Mouse (Mus musculus): Measurements from ENCODE around the gene Myo9a. TPM values are rescaled to one million over a fixed set of nuclear protein-coding genes. Genes with fewer than 3 reads are reported as not detected.

The Myo9a gene
- total and polyA plus RNA-seq, 3 experiments = 3.3 to 131 (median 4.5) TPM

DNA sequence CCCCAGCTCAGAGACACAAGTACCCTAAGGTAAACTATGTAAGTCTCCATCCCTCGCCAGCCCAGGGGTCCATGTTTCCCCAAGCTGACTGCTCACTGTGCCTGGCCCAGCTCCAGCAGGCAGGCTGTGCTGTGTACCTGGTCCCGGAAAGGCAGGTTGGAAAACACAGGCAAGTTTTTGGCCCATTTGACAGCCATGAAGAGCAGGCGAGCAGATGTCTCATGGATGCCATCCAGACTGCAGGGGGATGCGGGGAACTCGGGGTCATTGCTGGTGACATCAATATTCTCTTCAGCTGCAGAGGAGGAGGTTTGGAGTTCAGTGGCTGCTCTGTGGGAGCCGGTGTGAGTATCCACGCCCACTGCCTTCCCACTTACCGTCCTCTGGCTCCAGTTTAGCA is 197.5 kb downstream of the Myo9a start:
- no peaks in the 10 kb centered on the region for H3K36me3 ChIP-seq (ENCODE audit: control insufficient read depth in 1 of 2, insufficient read depth in 2 of 2, low read length in 2 of 2)
- TF ChIP-seq MEF2A (IDR thresholded peaks at IDR 0.05; ENCODE audit: extremely low read depth, insufficient replicate concordance, low read depth, low read length, poor library complexity, severe bottlenecking) = no peak
- no peak for TF ChIP-seq MYB (IDR thresholded peaks at IDR 0.05; ENCODE audit: low read depth, low read length)
- TF ChIP-seq GABPA (IDR thresholded peaks at IDR 0.05; ENCODE audit: low read depth, low read length) = no peak
- no peak for TF ChIP-seq GATA1 (IDR thresholded peaks at IDR 0.05; ENCODE audit: low read depth, low read length)
- TF ChIP-seq MYC (IDR thresholded peaks at IDR 0.05; ENCODE audit: low read depth, low read length) = no peak
- TF ChIP-seq SMC3 (IDR thresholded peaks at IDR 0.05; ENCODE audit: low read depth, low read length) = no peak

DNA sequence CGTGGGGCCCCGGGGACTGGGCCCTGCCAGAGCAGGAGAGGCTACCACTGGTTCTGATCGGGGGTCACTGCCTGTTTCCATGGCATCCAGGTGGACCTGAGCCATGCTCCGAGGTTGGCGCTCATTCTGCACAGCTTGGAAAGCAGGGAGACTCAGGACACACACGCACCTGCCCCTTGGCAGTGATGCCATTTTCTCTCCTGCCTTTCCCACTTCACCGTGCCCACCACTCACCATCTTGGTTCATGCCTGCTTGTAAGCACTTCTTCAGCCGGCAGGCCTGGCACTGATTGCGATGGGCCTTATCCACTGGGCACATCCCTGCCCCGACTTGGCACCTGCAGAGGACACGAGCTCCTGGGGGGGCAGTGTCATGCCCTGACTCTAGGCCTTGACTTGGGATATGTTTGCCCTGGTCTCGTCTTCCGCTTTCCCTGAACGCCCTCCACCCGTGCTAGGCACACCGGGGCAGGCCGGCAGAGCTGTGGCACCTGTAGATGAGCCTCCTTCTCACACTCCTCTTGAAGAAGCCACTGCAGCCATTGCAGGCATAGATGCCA is 198.1 kb downstream of the Myo9a start:
- Histone ChIP-seq H3K36me3 (ENCODE audit: control insufficient read depth in 1 of 2, insufficient read depth in 2 of 2, low read length in 2 of 2) (no peaks in the 10 kb centered on the region), H3K27ac (ENCODE audit: control insufficient read depth, low read depth, low read length) (no peak overlapping the region), H3K4me1 (ENCODE audit: control insufficient read depth in 1 of 2, insufficient read depth in 2 of 2, low read length in 2 of 2) (no peaks in the 10 kb centered on the region), H3K9ac (ENCODE audit: control insufficient read depth, low read depth, low read length, poor library complexity, severe bottlenecking) (no peak overlapping the region), H3K9me3 (replicated peaks; ENCODE audit: insufficient read depth, low read length) (no peaks in the 10 kb centered on the region), H3K79me2 (ENCODE audit: control insufficient read depth, insufficient read depth, low read length, poor library complexity) (no peaks in the 10 kb centered on the region), H3K4me3 (ENCODE audit: control insufficient read depth in 1 of 2, insufficient read depth in 1 of 2, low read depth in 2 of 2, low read length in 2 of 2) (no peak overlapping the region), H3K27me3 (ENCODE audit: control insufficient read depth in 1 of 2, insufficient read depth in 2 of 2, low read length in 2 of 2) (peaks cover 0 to 3% of the 10 kb centered on the region in 2 experiments; a peak in 1 of 4 replicates)
- TF ChIP-seq CTCF (IDR thresholded peaks at IDR 0.05 in 2 of 3, conservative IDR thresholded peaks at IDR 0.05 in 1 of 3; ENCODE audit: control insufficient read depth in 1 of 3, insufficient read depth in 1 of 3, low read depth in 2 of 3, low read length in 3 of 3, poor library complexity in 1 of 3, severe bottlenecking in 1 of 3) (no peak), TBP (IDR thresholded peaks at IDR 0.05; ENCODE audit: low read depth, low read length) (no peak), NELFE (IDR thresholded peaks at IDR 0.05; ENCODE audit: low read depth, low read length) (no peak), ELF1 (IDR thresholded peaks at IDR 0.05; ENCODE audit: low read depth, low read length) (no peak), EP300 (IDR thresholded peaks at IDR 0.05; ENCODE audit: low read depth in 1 of 2, low read length in 2 of 2) (no peak), NRF1 (IDR thresholded peaks at IDR 0.05; ENCODE audit: insufficient read depth, low read depth, low read length, poor library complexity, severe bottlenecking) (no peak), MAFK (IDR thresholded peaks at IDR 0.05; ENCODE audit: borderline replicate concordance, low read depth, low read length) (no peak), TCF12 (IDR thresholded peaks at IDR 0.05; ENCODE audit: low read depth, low read length) (no peak)
- no peak for DNase-seq (ENCODE audit: low read depth, low spot score)

More for the DNA sequence above, 197.5 kb downstream of the Myo9a start:
- Histone ChIP-seq H3K4me3 (ENCODE audit: control insufficient read depth in 1 of 2, insufficient read depth in 1 of 2, low read depth in 2 of 2, low read length in 2 of 2) (no peak overlapping the region), H3K9ac (ENCODE audit: control insufficient read depth, low read depth, low read length, poor library complexity, severe bottlenecking) (no peak overlapping the region), H3K79me2 (ENCODE audit: control insufficient read depth, insufficient read depth, low read length, poor library complexity) (no peaks in the 10 kb centered on the region), H3K4me1 (ENCODE audit: control insufficient read depth in 1 of 2, insufficient read depth in 2 of 2, low read length in 2 of 2) (no peaks in the 10 kb centered on the region), H3K27ac (ENCODE audit: control insufficient read depth, low read depth, low read length) (no peak overlapping the region), H3K9me3 (replicated peaks; ENCODE audit: insufficient read depth, low read length) (no peaks in the 10 kb centered on the region), H3K27me3 (ENCODE audit: control insufficient read depth in 1 of 2, insufficient read depth in 2 of 2, low read length in 2 of 2) (peaks cover 0 to 3% of the 10 kb centered on the region in 2 experiments; a peak in 1 of 4 replicates)
- no peak for DNase-seq (ENCODE audit: low read depth, low spot score)

DNA sequence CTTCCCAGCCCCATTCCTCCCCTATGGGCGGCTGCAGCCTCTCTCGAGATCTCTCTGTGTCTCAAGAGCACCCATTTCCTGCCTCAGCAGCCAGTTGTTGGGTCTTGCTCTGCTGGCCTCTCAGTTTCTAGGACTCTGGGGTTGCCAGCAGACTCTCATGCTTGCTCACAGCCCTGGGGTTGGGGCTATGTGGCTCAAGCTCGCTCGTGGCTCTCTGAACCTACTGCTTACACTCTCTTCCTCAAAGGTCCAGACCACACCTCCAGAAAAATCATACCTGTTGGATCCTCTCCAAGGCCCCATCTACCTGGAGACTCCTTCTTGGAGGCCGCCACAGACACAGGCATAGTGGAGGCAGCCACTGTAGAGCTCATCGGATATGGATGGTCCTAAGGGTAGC is 198.8 kb downstream of the Myo9a start:
- Histone ChIP-seq H3K36me3 (ENCODE audit: control insufficient read depth in 1 of 2, insufficient read depth in 2 of 2, low read length in 2 of 2) (no peaks in the 10 kb centered on the region), H3K27me3 (ENCODE audit: control insufficient read depth in 1 of 2, insufficient read depth in 2 of 2, low read length in 2 of 2) (peaks cover 0 to 3% of the 10 kb centered on the region in 2 experiments; a peak in 1 of 4 replicates), H3K9me3 (replicated peaks; ENCODE audit: insufficient read depth, low read length) (no peaks in the 10 kb centered on the region), H3K27ac (ENCODE audit: control insufficient read depth, low read depth, low read length) (no peak overlapping the region), H3K9ac (ENCODE audit: control insufficient read depth, low read depth, low read length, poor library complexity, severe bottlenecking) (no peak overlapping the region), H3K4me1 (ENCODE audit: control insufficient read depth in 1 of 2, insufficient read depth in 2 of 2, low read length in 2 of 2) (no peaks in the 10 kb centered on the region), H3K79me2 (ENCODE audit: control insufficient read depth, insufficient read depth, low read length, poor library complexity) (no peaks in the 10 kb centered on the region), H3K4me3 (ENCODE audit: control insufficient read depth in 1 of 2, insufficient read depth in 1 of 2, low read depth in 2 of 2, low read length in 2 of 2) (no peak overlapping the region)
- TF ChIP-seq RCOR1 (IDR thresholded peaks at IDR 0.05; ENCODE audit: low read depth, low read length) (no peak), ZMIZ1 (IDR thresholded peaks at IDR 0.05; ENCODE audit: low read depth, low read length) (no peak), NELFE (IDR thresholded peaks at IDR 0.05; ENCODE audit: low read depth, low read length) (no peak), UBTF (IDR thresholded peaks at IDR 0.05; ENCODE audit: borderline replicate concordance, insufficient read depth, low read depth, low read length) (no peak), POLR2AphosphoS2 (IDR thresholded peaks at IDR 0.05; ENCODE audit: low read length) (no peak), EP300 (IDR thresholded peaks at IDR 0.05; ENCODE audit: low read depth in 1 of 2, low read length in 2 of 2) (no peak), CTCF (IDR thresholded peaks at IDR 0.05 in 2 of 3, conservative IDR thresholded peaks at IDR 0.05 in 1 of 3; ENCODE audit: control insufficient read depth in 1 of 3, insufficient read depth in 1 of 3, low read depth in 2 of 3, low read length in 3 of 3, poor library complexity in 1 of 3, severe bottlenecking in 1 of 3) (no peak), CHD1 (IDR thresholded peaks at IDR 0.05; ENCODE audit: low read depth, low read length) (no peak), MAFK (IDR thresholded peaks at IDR 0.05; ENCODE audit: borderline replicate concordance, low read depth, low read length) (no peak), MYB (IDR thresholded peaks at IDR 0.05; ENCODE audit: low read depth, low read length) (no peak), NRF1 (IDR thresholded peaks at IDR 0.05; ENCODE audit: insufficient read depth, low read depth, low read length, poor library complexity, severe bottlenecking) (no peak), CHD2 (IDR thresholded peaks at IDR 0.05; ENCODE audit: low read length) (no peak), TCF12 (IDR thresholded peaks at IDR 0.05; ENCODE audit: low read depth, low read length) (no peak), GABPA (IDR thresholded peaks at IDR 0.05; ENCODE audit: low read depth, low read length) (no peak), POLR2AphosphoS5 (IDR thresholded peaks at IDR 0.05; ENCODE audit: borderline replicate concordance, low read depth, low read length) (no peak)
- DNase-seq (ENCODE audit: low read depth, low spot score) = no peak
